Mouse (Mus musculus): ENCODE data around the gene Hpf1. TPM values are rescaled to one million over a fixed set of nuclear protein-coding genes. Genes with fewer than 3 reads are reported as not detected.

Gene Hpf1
- 46.6 and 54.9 TPM in 2 replicates for polyA plus RNA-seq (2012; rRNA removed)
- 94.5 TPM in 2 replicates for polyA plus RNA-seq (2014; fragmentation: Nextera tagmentation; extraction: Ambion mirVana)

- 6% methylated on average over 42 of the region's 43 CpGs for WGBS
- TF ChIP-seq POLR2A (IDR thresholded peaks at IDR 0.05; ENCODE audit: borderline replicate concordance, extremely low read depth, insufficient read depth, insufficient read length) = 0 out of 2 replicates have a peak, but pooled peaks have one; percentile 82
- Histone ChIP-seq H3K9ac (ENCODE audit: low read depth, low read length, severe bottlenecking) (peak within 1 kb of the TSS; percentile 75), H3K27me3 (ENCODE audit: control insufficient read depth, insufficient read depth, low read length) (no peaks in the 10 kb centered on the region), H3K36me3 (ENCODE audit: control insufficient read depth, insufficient read depth, low read length) (peaks cover 5% of the 10 kb centered on the region; the same call in 1 of the 2 replicates), H3K9me3 (ENCODE audit: control insufficient read depth, low read length) (no peaks in the 10 kb centered on the region), H3K4me3 (replicated peaks; ENCODE audit: low read length) (peak within 1 kb of the TSS; percentile 76), H3K4me1 (ENCODE audit: control insufficient read depth, insufficient read depth, low read length) (peaks cover 16% of the 10 kb centered on the region), H3K4me2 (replicated peaks; ENCODE audit: low read depth, low read length, severe bottlenecking) (peak within 1 kb of the TSS; percentile 65), H3K27ac (replicated peaks; ENCODE audit: low read depth, low read length) (no peak within 1 kb of the TSS)
- DNase-seq (ENCODE audit: low spot score) (peak; percentile 96), ATAC-seq (ENCODE audit: low FRiP score, low read depth) (peak; percentile 99)
Measured at GRCm38 (mm10) chr8:60889843-60890519, at the start of gene Hpf1. Hpf1 (plus strand) TSS chr8:60890418.

DNA sequence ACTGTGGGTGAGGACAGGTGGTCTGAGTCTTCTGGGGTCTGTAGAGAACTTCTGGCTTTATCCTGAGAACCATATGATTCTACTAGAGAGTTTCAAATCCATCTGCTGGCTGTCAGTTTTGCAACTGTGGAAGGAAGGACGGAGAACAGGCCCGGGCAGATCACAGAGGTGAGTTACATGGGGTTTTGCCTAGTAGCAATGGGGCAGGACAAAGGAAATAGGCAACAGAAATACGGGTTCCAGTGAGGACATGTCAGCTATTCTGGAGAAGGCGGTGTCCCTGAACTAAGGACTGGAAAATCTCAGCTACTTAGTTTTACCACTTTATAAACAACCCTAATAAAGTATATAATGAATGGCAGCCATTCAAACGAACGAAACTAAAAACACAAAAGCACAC is 47.8 kb upstream of the Hpf1 start:
- Histone ChIP-seq H3K4me1 (ENCODE audit: control insufficient read depth, insufficient read depth, low read length) (no peaks in the 10 kb centered on the region; the same call in 1 of the 2 replicates), H3K9ac (ENCODE audit: low read depth, low read length, severe bottlenecking) (no peak overlapping the region), H3K36me3 (ENCODE audit: control insufficient read depth, insufficient read depth, low read length) (no peaks in the 10 kb centered on the region), H3K27ac (replicated peaks; ENCODE audit: low read depth, low read length) (no peak overlapping the region), H3K4me2 (replicated peaks; ENCODE audit: low read depth, low read length, severe bottlenecking) (no peak overlapping the region), H3K4me3 (replicated peaks; ENCODE audit: low read length) (no peak overlapping the region), H3K9me3 (ENCODE audit: control insufficient read depth, low read length) (no peaks in the 10 kb centered on the region), H3K27me3 (ENCODE audit: control insufficient read depth, insufficient read depth, low read length) (no peaks in the 10 kb centered on the region)
- ATAC-seq (ENCODE audit: low FRiP score, low read depth) (no peak), DNase-seq (ENCODE audit: low spot score) (no peak)
- WGBS = 26% methylated on average over 6 of the region's 6 CpGs
- TF ChIP-seq POLR2A (IDR thresholded peaks at IDR 0.05; ENCODE audit: borderline replicate concordance, extremely low read depth, insufficient read depth, insufficient read length) = no peak

DNA sequence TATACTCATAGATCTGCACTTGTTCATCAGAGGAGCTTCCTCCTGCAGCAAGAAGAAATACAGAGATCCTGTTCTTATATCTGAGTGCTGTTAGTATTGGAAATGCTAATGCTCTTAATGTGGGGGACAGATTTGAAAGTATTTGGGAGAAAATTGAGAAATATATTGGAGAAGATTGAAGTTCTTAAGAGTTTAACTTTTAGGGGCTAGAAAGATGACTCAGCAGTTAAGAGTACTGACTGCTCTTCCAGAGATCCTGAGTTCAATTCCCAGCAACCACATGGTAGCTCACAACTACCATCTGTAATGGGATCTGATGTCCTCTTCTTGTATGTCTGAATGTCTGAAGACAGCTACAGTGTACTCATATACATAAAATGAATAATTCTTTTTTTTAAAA is 32.7 kb upstream of the Hpf1 start:
- no peaks in the 10 kb centered on the region for H3K4me1 ChIP-seq (ENCODE audit: control insufficient read depth, insufficient read depth, low read length)

GRCm38 (mm10) chr8:60858091-60858490 is 32.1 kb upstream of the Hpf1 start:
- ATAC-seq (ENCODE audit: low FRiP score, low read depth) (no peak), DNase-seq (ENCODE audit: low spot score) (no peak)
- Histone ChIP-seq H3K36me3 (ENCODE audit: control insufficient read depth, insufficient read depth, low read length) (no peaks in the 10 kb centered on the region), H3K27me3 (ENCODE audit: control insufficient read depth, insufficient read depth, low read length) (no peaks in the 10 kb centered on the region), H3K27ac (replicated peaks; ENCODE audit: low read depth, low read length) (no peak overlapping the region), H3K9ac (ENCODE audit: low read depth, low read length, severe bottlenecking) (no peak overlapping the region), H3K4me1 (ENCODE audit: control insufficient read depth, insufficient read depth, low read length) (no peaks in the 10 kb centered on the region), H3K4me2 (replicated peaks; ENCODE audit: low read depth, low read length, severe bottlenecking) (no peak overlapping the region), H3K4me3 (replicated peaks; ENCODE audit: low read length) (no peak overlapping the region), H3K9me3 (ENCODE audit: control insufficient read depth, low read length) (no peaks in the 10 kb centered on the region)
- TF ChIP-seq POLR2A (IDR thresholded peaks at IDR 0.05; ENCODE audit: borderline replicate concordance, extremely low read depth, insufficient read depth, insufficient read length) = no peak

More for the DNA sequence above, 32.7 kb upstream of the Hpf1 start:
- Histone ChIP-seq H3K9me3 (ENCODE audit: control insufficient read depth, low read length) (no peaks in the 10 kb centered on the region), H3K36me3 (ENCODE audit: control insufficient read depth, insufficient read depth, low read length) (no peaks in the 10 kb centered on the region), H3K4me3 (replicated peaks; ENCODE audit: low read length) (no peak overlapping the region), H3K27me3 (ENCODE audit: control insufficient read depth, insufficient read depth, low read length) (no peaks in the 10 kb centered on the region), H3K9ac (ENCODE audit: low read depth, low read length, severe bottlenecking) (no peak overlapping the region), H3K27ac (replicated peaks; ENCODE audit: low read depth, low read length) (no peak overlapping the region), H3K4me2 (replicated peaks; ENCODE audit: low read depth, low read length, severe bottlenecking) (no peak overlapping the region)
- ATAC-seq (ENCODE audit: low FRiP score, low read depth) (no peak), DNase-seq (ENCODE audit: low spot score) (no peak)
- no peak for TF ChIP-seq POLR2A (IDR thresholded peaks at IDR 0.05; ENCODE audit: borderline replicate concordance, extremely low read depth, insufficient read depth, insufficient read length)

- WGBS = 75% methylated on average over 4 of the region's 4 CpGs
Measured at GRCm38 (mm10) chr8:60858911-60859476, 31.2 kb upstream of the Hpf1 start.

More at GRCm38 (mm10) chr8:60858911-60859476, 31.2 kb upstream of the Hpf1 start:
- Histone ChIP-seq H3K4me1 (ENCODE audit: control insufficient read depth, insufficient read depth, low read length) (no peaks in the 10 kb centered on the region), H3K4me2 (replicated peaks; ENCODE audit: low read depth, low read length, severe bottlenecking) (no peak overlapping the region), H3K27me3 (ENCODE audit: control insufficient read depth, insufficient read depth, low read length) (no peaks in the 10 kb centered on the region), H3K4me3 (replicated peaks; ENCODE audit: low read length) (no peak overlapping the region), H3K9me3 (ENCODE audit: control insufficient read depth, low read length) (no peaks in the 10 kb centered on the region), H3K36me3 (ENCODE audit: control insufficient read depth, insufficient read depth, low read length) (no peaks in the 10 kb centered on the region), H3K27ac (replicated peaks; ENCODE audit: low read depth, low read length) (no peak overlapping the region), H3K9ac (ENCODE audit: low read depth, low read length, severe bottlenecking) (no peak overlapping the region)
- no peak for TF ChIP-seq POLR2A (IDR thresholded peaks at IDR 0.05; ENCODE audit: borderline replicate concordance, extremely low read depth, insufficient read depth, insufficient read length)
- ATAC-seq (ENCODE audit: low FRiP score, low read depth) = no peak
- DNase-seq (ENCODE audit: low spot score) = no peak

Measured in limb, embryonic 14.5 days (tissue).